Mouse (Mus musculus) urinary bladder, postnatal 10 days (tissue): ENCODE measurements at regions not wholly inside any gene's neighbourhood (a gene's known extent, or its start where the extent isn't known, plus 50 kb on each side); places are given as distances from the start of the nearest gene placed in this dataset.

Experiments
- DNase-seq: peaks from one replicate; pipeline ENCODE4 v3.0.0; 2022; ENCODE audit warnings: low spot score

DNA sequence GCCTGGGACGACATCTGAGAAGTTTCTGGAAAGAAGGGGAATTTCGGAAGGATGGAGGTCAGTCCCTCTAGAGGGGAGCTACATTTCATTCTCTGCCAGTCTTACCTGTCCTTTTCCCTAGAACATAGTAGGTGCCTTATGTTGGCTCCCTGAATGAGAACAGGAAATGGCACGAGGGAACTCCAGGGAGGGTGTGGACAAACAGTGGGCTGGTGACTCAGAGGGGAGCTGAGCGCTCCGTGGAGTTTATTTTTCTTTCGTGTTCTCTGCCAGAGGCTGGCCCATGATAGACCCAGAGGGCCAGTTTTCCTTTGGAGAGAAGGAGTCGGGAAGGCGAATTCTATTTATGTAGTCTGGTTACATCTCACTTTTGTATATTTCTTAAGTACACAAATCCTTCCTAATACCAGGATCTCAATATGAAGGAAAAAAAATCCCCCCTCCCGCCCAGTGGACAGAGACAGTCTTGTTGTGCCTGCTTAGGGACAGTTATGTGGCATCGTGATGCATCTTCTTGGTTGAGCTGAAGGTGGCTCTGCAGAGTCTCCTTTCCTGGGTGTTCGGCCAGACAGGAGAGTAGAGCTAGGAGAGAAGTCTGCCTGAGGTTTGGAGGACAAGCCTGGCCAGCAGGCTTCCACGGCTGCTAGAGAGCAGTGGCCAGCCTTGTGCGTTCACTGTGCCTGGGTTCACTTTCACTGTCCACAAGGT lies 84.3 kb upstream of the Rbpj start:
- no peak for DNase-seq

- no peak for DNase-seq
These were observed 81.9 kb upstream of the Rbpj start for GRCm38 (mm10) chr5:53384026-53384425.

DNA sequence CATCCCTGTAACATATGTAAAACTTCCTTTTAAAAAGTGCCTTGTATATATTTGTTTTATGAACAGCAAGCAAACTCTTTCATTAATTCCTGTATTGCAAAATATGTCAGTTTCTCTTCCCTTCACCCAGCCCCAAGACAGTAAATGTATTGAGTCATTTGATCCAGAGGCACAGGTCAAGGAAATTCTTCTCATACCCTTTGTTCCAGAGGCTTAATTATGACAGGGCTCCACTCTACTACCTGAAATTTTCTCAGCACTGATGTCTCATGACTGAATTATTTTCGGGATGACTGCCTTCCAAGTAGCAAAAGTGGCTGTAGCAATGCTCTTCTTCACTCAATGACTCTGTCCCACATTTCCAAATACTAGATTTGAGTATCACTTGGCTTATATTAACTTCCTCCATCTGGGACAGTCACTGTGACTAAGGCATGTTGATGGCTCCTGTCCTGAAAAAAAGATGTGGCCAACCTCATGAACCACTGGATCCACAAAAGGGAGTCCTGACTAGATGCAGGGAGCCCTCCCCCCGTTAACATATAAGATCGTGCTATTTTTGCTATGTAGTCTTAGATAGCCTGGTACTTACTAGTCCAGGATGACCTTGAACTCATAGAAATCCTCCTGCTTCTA lies 80.3 kb upstream of the Rbpj start:
- DNase-seq: no peak

- DNase-seq: no peak
These were observed 72.4 kb upstream of the Rbpj start for GRCm38 (mm10) chr5:53393571-53393970.

- DNase-seq: no peak
These were observed 71.4 kb upstream of the Rbpj start for GRCm38 (mm10) chr5:53394560-53394959.

- no peak for DNase-seq
These were observed 67.4 kb upstream of the Rbpj start for GRCm38 (mm10) chr5:53398428-53399058.

DNA sequence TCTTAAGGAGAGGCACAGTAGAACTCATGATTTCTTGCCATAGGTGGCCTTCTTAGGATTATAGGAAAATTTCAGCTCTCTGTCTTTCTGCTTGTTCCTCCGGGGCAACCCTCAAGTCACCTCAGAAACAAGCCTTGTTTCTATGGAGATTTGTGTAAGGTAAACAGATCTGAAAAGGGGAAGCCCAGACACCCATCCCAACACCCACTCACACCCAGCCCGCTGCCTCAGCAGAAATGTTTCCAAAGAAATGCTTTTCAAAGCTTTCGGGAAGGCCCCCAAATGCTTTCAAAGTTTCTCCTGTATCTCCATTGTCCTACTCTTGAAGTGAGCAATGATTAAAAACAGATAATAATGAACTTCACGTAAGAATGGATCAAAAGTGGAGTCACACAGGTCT lies 64.9 kb upstream of the Rbpj start:
- no peak for DNase-seq

DNA sequence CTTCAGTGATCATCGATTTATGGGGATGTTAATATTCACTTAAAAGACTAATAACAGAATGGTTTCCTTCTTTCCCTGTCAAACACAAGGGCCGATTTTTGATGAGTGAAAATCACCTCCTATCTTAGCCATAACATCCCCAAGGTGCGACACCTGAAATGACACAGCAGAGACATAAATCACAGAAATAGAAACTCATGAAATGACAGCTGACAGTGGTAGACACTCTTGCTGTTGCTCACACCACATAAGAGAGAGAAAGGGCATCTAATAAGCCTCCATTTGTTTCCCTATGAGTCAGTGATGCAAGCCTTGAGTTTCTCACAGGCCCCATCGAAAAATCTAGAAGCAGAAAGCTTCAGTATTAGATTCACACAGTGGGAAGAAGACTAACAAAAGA lies 63.9 kb upstream of the Rbpj start:
- DNase-seq: no peak

DNA sequence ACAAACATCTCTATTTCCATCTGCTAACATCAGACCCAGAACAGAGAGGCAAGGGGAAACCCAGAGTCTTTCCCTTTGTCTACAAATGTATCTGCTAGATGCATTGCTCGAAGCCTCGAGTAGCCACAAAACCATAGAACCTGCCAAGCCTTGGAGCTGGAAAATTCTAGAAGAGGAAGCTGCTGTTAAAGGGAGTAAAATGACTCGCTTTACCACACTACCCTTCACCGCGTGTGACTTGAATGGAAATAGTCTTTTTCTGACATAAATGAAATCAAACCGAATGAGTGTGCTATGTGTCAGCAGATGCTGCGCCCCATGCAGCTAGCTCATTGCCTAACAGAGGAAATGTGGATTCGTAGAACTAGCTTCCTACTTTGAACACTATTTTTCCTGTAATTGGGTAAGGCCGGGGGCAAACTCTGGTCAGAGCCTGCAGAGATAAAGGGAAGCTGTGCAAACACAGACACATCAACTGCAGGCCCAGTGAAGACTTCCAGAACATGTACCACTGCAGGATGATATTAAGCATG lies 63.3 kb upstream of the Rbpj start:
- DNase-seq: no peak

GRCm38 (mm10) chr5:53405929-53406328 lies 60.0 kb upstream of the Rbpj start:
- no peak for DNase-seq

- DNase-seq: no peak
These were observed 58.3 kb upstream of the Rbpj start for GRCm38 (mm10) chr5:53407646-53408045.

DNA sequence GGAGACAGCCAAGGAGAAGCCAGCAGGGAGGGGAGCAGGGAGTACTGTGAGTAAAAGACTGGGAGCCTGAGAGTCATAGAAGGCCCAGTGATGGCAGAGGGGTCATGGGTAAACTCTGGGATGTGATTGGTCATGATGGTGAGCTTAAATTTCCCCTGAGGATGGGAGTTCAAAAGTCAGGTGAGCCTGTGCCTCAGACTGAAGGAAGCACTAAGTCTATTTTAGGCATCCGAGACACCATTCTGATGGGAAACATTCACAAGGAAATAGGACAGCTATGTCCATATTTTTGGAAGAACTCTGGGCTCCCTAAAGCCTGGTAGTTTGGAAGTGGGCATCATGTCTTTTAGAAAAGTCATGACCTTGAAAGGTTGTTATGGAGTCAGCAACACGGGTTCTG lies 57.7 kb upstream of the Rbpj start:
- no peak for DNase-seq

DNA sequence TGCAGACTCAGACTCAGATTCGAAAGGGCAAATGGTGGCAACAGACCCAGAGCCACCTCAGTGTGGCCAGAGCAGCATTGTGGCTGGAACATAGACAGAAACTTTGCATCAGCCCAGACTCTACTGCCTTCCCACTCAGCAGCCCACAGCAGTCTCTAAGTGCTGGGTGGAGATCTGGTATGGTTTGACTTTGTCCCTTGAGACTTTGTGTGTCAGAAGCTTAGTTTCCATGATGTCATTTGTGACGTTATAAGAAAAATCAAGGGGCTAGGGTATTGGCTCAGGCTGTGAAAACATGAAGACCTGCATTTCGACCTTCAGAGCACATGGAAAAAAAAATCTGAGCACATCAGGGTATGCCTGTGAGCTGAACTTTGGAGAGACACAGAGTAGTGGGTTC lies 56.2 kb upstream of the Rbpj start:
- no peak for DNase-seq

DNA sequence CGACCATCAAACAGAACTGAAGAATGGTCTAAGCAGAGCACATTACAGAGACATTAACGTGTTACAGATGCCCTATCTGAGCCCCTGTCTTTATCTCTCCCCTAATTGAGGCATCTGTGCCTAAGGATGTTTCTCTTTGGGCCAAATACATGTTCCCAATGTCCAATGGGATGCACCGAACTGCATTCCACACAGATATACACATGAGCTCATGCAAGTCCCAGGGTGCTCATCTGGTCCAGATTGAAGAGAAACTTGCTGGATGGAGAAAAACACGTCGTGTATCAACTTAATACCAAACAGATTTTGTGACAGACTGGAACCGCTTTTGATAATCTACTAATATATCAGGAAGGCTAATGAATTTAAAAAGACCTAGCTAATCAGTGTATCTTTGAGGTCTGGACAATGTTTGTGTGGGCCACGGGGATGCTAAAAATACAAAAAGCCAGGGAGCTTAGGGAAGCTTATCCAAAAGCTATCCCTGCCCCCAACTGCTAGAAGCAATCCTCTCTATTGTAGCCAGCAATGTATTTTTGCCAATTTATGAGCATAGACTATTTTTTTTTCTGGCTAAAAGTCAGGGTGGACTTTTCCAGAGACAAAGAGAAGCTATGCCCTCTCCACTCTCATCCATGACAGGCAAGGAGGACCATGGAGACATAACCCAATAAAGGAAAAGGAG lies 53.4 kb upstream of the Rbpj start:
- no peak for DNase-seq

DNA sequence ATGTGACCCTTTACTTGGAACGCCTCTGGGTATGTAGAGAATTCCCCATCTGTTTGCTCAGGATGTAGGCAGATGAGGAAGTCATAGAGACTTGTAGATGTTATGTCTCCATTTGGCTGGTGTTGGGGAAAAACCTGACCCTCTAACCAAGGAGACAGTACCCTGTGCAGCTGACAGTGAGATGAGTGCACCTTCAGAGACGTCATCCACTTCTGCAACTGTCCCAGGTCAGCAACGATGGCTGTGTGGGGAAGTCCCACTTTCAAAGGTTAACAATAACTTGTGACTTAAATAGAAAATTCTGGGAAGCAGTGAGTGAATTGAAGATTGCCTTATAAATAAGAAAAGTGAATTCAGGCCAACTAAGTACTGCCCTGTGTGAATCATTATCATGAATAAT lies 52.3 kb upstream of the Rbpj start:
- DNase-seq: no peak

DNA sequence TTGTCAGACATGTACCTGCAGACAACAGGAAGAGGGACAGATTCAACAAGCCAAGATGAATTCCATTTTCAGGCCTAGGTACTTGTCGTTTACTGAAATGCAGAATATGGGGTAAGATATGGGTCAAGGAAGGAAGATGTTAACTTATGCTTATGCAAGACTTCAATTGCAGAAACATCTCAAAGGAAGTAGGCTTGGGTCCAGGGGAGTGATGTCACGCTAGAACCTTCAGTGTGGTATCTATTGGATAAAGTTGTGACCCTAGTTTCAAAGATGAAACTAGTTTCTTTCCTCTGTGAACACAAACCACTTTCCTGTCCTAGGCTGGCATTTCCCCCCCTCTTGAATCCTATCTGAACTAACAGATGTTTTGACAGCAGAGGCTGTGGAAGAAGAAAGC lies 50.5 kb upstream of the Rbpj start:
- no peak for DNase-seq
